Mouse (Mus musculus): ENCODE measurements around the gene Morc1. TPM values are rescaled to one million over a fixed set of nuclear protein-coding genes. Genes with fewer than 3 reads are reported as not detected.

Morc1 gene
- polyA plus RNA-seq, 1 experiment from 2014 or later: not detected

GRCm38 (mm10) chr16:48419035-48419434 lies 12.0 kb upstream of the Morc1 start:
- ATAC-seq: no peak
- no peak overlapping the region for H3K27ac ChIP-seq
- no peaks in the 10 kb centered on the region for H3K4me1 ChIP-seq (replicated peaks)
- no peaks in the 10 kb centered on the region for H3K9me3 ChIP-seq
- no peak overlapping the region for H3K4me2 ChIP-seq (replicated peaks)
- 79% methylated on average over 2 of the region's 2 CpGs for WGBS
- H3K27me3 ChIP-seq: no peaks in the 10 kb centered on the region
- H3K36me3 ChIP-seq: no peaks in the 10 kb centered on the region
- H3K4me3 ChIP-seq (replicated peaks): no peak overlapping the region
- no peak overlapping the region for H3K9ac ChIP-seq (replicated peaks)

DNA sequence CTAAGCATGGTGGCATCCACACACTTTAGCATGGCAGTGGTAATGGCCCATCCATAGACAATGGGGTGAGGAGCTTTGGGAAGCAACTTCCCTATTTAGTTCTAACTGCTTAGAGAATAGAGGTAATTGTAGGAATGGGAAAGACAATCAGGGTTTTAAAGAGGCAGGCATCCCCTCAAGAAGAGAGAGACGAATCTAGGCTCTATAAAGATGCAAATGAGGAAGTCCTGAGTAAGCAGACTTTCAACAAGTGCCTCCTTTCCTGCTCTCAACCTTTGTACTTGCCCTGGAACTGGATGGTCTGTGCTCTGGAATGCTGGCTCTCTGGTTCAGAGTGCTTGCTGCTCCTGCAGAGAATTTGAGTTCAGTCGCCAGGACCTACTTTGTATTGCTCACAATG lies 8.5 kb upstream of the Morc1 start:
- no peak for ATAC-seq
- Histone ChIP-seq H3K9me3 (no peaks in the 10 kb centered on the region), H3K4me1 (replicated peaks) (no peaks in the 10 kb centered on the region), H3K27me3 (no peaks in the 10 kb centered on the region), H3K36me3 (no peaks in the 10 kb centered on the region), H3K9ac (replicated peaks) (no peak overlapping the region), H3K4me3 (replicated peaks) (no peak overlapping the region), H3K27ac (no peak overlapping the region), H3K4me2 (replicated peaks) (no peak overlapping the region)
- WGBS: 19% methylated on average over 2 of the region's 2 CpGs

GRCm38 (mm10) chr16:48424069-48424468 lies 7.0 kb upstream of the Morc1 start:
- no peak overlapping the region for H3K9ac ChIP-seq (replicated peaks)
- H3K4me1 ChIP-seq (replicated peaks): no peaks in the 10 kb centered on the region
- H3K27me3 ChIP-seq: no peaks in the 10 kb centered on the region
- H3K4me3 ChIP-seq (replicated peaks): no peak overlapping the region
- H3K9me3 ChIP-seq: no peaks in the 10 kb centered on the region
- no peaks in the 10 kb centered on the region for H3K36me3 ChIP-seq
- WGBS: 76% methylated on average over 4 of the region's 4 CpGs
- no peak overlapping the region for H3K4me2 ChIP-seq (replicated peaks)
- H3K27ac ChIP-seq: no peak overlapping the region
- ATAC-seq: no peak

- H3K27me3 ChIP-seq: no peaks in the 10 kb centered on the region
- no peak overlapping the region for H3K4me2 ChIP-seq (replicated peaks)
- 0 out of 2 replicates have a peak, but pooled peaks have one; percentile 43 for ATAC-seq
- H3K27ac ChIP-seq: no peak overlapping the region
- no peaks in the 10 kb centered on the region for H3K9me3 ChIP-seq
- H3K4me3 ChIP-seq (replicated peaks): no peak overlapping the region
- 59% methylated on average over 1 of the region's 1 CpGs for WGBS
- H3K9ac ChIP-seq (replicated peaks): no peak overlapping the region
- no peaks in the 10 kb centered on the region for H3K4me1 ChIP-seq (replicated peaks)
- no peaks in the 10 kb centered on the region for H3K36me3 ChIP-seq
These were observed 1.6 kb upstream of the Morc1 start for GRCm38 (mm10) chr16:48429427-48429826.

GRCm38 (mm10) chr16:48435454-48435853 lies 4.4 kb downstream of the Morc1 start:
- no peaks in the 10 kb centered on the region for H3K4me1 ChIP-seq (replicated peaks)
- H3K9ac ChIP-seq (replicated peaks): no peak overlapping the region
- WGBS: 9% methylated on average over 1 of the region's 1 CpGs
- H3K9me3 ChIP-seq: no peaks in the 10 kb centered on the region
- ATAC-seq: no peak
- H3K4me2 ChIP-seq (replicated peaks): no peak overlapping the region
- no peaks in the 10 kb centered on the region for H3K27me3 ChIP-seq
- H3K4me3 ChIP-seq (replicated peaks): no peak overlapping the region
- H3K27ac ChIP-seq: no peak overlapping the region
- no peaks in the 10 kb centered on the region for H3K36me3 ChIP-seq

DNA sequence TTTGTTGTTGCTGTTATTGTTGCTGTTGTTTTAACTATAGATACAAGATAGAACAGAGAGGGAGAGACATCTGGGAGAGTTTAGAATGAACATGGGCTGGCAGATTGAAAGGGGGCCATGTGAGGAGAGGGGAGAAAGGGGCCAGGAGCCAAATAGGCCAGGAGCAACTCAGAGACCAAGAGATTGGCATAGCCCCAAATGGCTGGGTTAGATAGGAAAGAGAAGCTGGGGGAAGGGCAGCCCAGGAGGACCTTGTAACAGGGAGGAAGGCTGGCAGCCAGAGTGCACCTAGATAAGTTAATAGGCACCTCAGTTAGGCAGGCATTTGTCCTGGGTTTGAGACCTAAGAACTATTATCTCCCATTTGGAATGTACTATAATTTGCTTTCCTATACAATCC lies 6.4 kb downstream of the Morc1 start:
- H3K4me3 ChIP-seq (replicated peaks): no peak overlapping the region
- H3K27me3 ChIP-seq: no peaks in the 10 kb centered on the region
- no peak overlapping the region for H3K4me2 ChIP-seq (replicated peaks)
- no peak overlapping the region for H3K27ac ChIP-seq
- H3K9me3 ChIP-seq: no peaks in the 10 kb centered on the region
- H3K4me1 ChIP-seq (replicated peaks): no peaks in the 10 kb centered on the region
- no peak overlapping the region for H3K9ac ChIP-seq (replicated peaks)
- no peak for ATAC-seq
- no peaks in the 10 kb centered on the region for H3K36me3 ChIP-seq

- no peaks in the 10 kb centered on the region for H3K9me3 ChIP-seq
- ATAC-seq: no peak
- no peak overlapping the region for H3K4me2 ChIP-seq (replicated peaks)
- no peak overlapping the region for H3K4me3 ChIP-seq (replicated peaks)
- H3K36me3 ChIP-seq: no peaks in the 10 kb centered on the region
- WGBS: 93% methylated on average over 5 of the region's 5 CpGs
- no peak overlapping the region for H3K27ac ChIP-seq
- no peaks in the 10 kb centered on the region for H3K27me3 ChIP-seq
- no peaks in the 10 kb centered on the region for H3K4me1 ChIP-seq (replicated peaks)
- no peak overlapping the region for H3K9ac ChIP-seq (replicated peaks)
These were observed 13.6 kb downstream of the Morc1 start for GRCm38 (mm10) chr16:48444589-48444988.

DNA sequence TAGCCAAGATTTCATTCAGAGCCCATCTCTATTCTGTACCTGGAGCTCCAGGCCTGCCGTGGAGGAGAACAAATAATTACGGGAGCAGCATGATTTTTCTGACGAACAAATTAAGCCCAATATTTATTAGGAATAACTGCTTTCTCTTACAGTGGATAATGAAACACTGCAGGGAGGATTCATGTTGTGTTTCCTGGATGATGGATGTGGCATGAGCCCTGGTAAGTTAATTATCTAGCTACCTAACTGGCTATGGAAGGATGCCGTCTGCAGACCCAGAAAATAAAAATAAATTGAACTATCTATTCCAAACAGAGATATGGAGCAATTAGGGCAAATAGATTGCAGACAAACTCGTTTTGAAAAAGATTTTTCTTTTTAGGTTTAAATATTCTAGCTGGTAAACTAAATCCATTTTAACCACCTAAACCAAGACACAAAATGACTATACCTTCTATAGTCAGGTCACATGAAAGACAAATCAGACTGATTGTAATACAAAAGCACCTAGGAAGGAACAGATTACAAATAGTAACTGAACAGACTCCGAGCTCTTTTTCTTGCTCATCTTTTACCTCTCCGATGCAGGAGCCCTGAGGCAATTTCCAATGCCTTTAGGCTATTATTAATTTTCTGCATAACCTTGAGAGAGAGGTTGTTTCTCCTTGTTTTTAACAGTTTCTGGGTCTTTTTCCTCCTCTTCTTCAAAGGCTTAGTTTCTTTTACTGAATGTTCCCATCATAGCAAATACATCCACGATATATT lies 15.3 kb downstream of the Morc1 start:
- Histone ChIP-seq H3K4me2 (replicated peaks) (no peak overlapping the region), H3K27me3 (no peaks in the 10 kb centered on the region), H3K36me3 (no peaks in the 10 kb centered on the region), H3K27ac (no peak overlapping the region), H3K4me1 (replicated peaks) (no peaks in the 10 kb centered on the region), H3K4me3 (replicated peaks) (no peak overlapping the region), H3K9me3 (no peaks in the 10 kb centered on the region), H3K9ac (replicated peaks) (no peak overlapping the region)
- no peak for ATAC-seq
- WGBS: 80% methylated on average over 8 of the region's 8 CpGs

DNA sequence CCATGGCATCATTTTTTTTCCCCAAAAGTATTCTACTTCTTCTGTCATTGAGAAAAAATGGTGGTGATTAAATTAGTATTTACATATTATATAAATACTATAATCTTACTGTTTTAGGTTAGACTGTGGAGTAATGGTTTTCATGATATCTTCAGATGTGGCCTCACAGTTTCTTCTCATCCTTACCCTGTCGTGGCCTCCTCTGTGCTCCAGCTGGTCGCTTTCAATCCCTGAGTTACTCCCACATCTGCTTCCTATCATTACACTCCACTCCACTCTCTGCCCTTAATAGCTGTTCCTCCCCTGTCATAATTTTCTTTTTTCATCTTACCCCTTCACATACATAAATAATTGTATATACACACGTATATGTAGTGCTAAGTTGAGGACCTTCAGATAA lies 22.2 kb downstream of the Morc1 start:
- no peak overlapping the region for H3K4me3 ChIP-seq (replicated peaks)
- H3K36me3 ChIP-seq: no peaks in the 10 kb centered on the region
- WGBS: 85% methylated on average over 3 of the region's 3 CpGs
- H3K9me3 ChIP-seq: no peaks in the 10 kb centered on the region
- no peak overlapping the region for H3K4me2 ChIP-seq (replicated peaks)
- no peaks in the 10 kb centered on the region for H3K27me3 ChIP-seq
- H3K27ac ChIP-seq: no peak overlapping the region
- H3K9ac ChIP-seq (replicated peaks): no peak overlapping the region
- H3K4me1 ChIP-seq (replicated peaks): no peaks in the 10 kb centered on the region
- no peak for ATAC-seq

- Histone ChIP-seq H3K4me1 (replicated peaks) (peaks cover 5% of the 10 kb centered on the region; the same call in 1 of the 2 replicates), H3K36me3 (no peaks in the 10 kb centered on the region), H3K27ac (no peak overlapping the region), H3K9me3 (no peaks in the 10 kb centered on the region), H3K4me3 (replicated peaks) (no peak overlapping the region), H3K4me2 (replicated peaks) (no peak overlapping the region), H3K9ac (replicated peaks) (no peak overlapping the region), H3K27me3 (no peaks in the 10 kb centered on the region)
- ATAC-seq: no peak
- WGBS: 92% methylated on average over 10 of the region's 10 CpGs
These were observed 42.4 kb downstream of the Morc1 start for GRCm38 (mm10) chr16:48473396-48473795.

DNA sequence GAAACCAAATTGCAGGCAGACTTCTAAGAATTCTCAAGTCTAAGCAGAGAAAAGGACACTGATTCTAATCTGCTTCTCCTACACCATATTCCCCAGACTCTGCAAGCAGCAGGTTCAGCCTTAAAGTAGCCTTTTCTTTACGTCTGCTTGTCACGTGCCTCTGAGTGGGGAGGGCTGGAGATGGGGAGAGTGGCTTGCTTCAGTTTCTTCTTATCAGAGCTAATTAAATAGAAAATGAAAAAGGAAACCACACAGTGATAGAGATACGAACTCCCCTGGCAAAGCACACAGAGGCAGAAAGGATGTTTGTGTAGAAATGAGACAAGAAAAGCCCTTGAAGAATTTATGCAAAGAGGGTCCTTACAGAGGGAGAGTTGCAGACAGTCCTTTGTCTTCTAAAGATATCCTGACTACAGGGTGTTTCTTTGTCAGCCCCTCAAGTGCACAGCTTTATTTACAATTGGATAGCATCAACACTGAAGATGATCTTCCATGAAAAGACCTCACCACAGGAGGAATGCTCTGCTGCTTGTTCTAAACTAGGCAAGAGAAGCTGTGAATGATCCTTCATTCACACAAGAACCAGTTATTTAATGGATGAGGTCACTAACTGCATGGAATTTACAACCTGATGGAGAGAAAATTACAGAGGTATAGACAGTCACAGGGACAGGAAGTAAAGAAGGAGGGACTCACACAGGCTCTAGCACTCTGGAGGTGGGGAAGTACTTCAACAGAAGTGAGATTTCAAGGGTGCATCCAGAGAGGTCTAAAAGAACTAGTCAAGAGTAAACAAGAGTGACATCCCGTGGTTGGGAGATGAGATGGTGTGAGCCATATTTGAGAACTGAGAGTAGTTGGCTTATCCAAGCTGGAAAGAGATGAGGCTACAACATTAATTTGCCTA lies 44.1 kb downstream of the Morc1 start:
- Histone ChIP-seq H3K27me3 (no peaks in the 10 kb centered on the region), H3K4me3 (replicated peaks) (no peak overlapping the region), H3K9me3 (no peaks in the 10 kb centered on the region), H3K4me2 (replicated peaks) (no peak overlapping the region), H3K36me3 (no peaks in the 10 kb centered on the region), H3K27ac (no peak overlapping the region), H3K9ac (replicated peaks) (no peak overlapping the region), H3K4me1 (replicated peaks) (peaks cover 5% of the 10 kb centered on the region; the same call in 1 of the 2 replicates)
- ATAC-seq: peak; percentile 60
- WGBS: 23% methylated on average over 4 of the region's 4 CpGs

- 83% methylated on average over 8 of the region's 8 CpGs for WGBS
- H3K4me3 ChIP-seq (replicated peaks): no peak overlapping the region
These were observed 48.3 kb downstream of the Morc1 start for GRCm38 (mm10) chr16:48479266-48479848.

More at GRCm38 (mm10) chr16:48479266-48479848, 48.3 kb downstream of the Morc1 start:
- Histone ChIP-seq H3K9ac (replicated peaks) (no peak overlapping the region), H3K27me3 (no peaks in the 10 kb centered on the region), H3K9me3 (no peaks in the 10 kb centered on the region), H3K36me3 (no peaks in the 10 kb centered on the region), H3K4me2 (replicated peaks) (no peak overlapping the region), H3K27ac (no peak overlapping the region), H3K4me1 (replicated peaks) (peaks cover 5% of the 10 kb centered on the region; the same call in 1 of the 2 replicates)
- no peak for ATAC-seq
